Mouse (Mus musculus) heart, adult 2 months (tissue): ENCODE results near the gene Gpr65.
"Not testable (repeated sequence)": the region's sequence is repeated elsewhere in the genome, so short reads cannot be mapped to it uniquely, and the experiment has no call there.

ENCODE experiments used
- CTCF ChIP-seq: fragments of 200-600 bp; IDR thresholded peaks from 2 replicates; pipeline ENCODE4 v1.8.1; 2022; ENCODE audit warnings: antibody characterized with exemption, mild to moderate bottlenecking, moderate library complexity
- EP300 ChIP-seq: fragments of 200-500 bp; IDR thresholded peaks from 2 replicates; pipeline ENCODE4 v1.6.1; 2011; ENCODE audit warnings: low read depth, low read length, control low read depth; ENCODE audit not compliant: insufficient read depth

DNA sequence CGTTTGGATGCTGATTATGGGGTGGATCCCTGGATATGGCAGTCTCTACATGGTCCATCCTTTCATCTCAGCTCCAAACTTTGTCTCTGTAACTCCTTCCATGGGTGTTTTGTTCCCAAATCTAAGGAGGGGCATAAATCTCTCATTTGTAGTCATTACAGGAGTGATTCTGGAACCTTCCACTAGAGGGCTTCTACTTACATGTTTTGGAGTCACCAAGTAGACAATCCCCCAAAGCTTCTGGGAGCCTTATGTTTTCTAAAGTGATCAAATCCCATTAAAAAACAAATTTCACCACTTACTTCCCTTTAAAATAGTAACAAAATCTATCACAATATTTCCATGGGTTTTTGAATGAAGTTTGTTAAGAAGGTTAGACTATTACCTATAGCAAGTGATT, 55.7 kb downstream of the Gpr65 start:
- not testable (repeated sequence) for TF ChIP-seq EP300
- TF ChIP-seq CTCF: peak; percentile 67
